Mouse (Mus musculus): ENCODE measurements at regions not wholly inside any gene's neighbourhood (a gene's known extent, or its start where the extent isn't known, plus 50 kb on each side); places are given as distances from the start of the nearest gene placed in this dataset.
A peak's percentile ranks its signal among the peaks of the same experiment; 100 is the strongest.

DNA sequence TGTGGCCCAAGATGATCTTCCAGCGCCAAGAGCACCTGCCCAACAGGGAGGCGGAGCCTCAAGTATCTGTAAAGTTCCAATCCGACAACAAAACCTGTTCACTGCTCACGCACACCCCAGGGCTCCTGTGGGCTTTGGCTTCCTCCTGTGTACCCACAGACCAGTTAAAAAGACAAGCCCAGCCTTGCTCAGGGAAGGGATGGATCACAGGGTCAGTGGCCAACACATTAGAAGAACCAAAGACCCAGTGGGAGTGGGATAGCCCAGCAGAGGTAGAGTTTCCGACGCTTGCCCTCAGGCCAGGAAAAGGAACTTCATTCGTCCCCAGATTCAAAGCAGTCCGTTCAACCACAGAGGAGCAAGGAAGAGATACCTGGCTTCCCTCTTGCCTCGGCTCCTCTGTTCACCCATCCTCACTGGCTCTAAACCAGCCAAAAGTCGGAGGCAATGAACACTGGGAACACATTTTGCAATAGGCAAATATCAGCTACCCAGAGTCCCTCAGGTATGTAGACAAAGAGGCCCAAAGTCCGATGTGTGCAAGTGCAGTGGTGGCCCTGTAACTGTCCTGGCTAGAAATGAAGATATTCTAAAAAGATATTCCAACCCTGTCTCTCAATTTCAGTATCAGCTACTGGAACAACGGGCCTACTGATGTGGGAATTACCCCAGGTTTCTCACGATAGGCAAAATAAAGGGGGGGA is 152.5 kb upstream of the Rreb1 start:
- peak; percentile 26; the same call in 1 of the 2 replicates for TF ChIP-seq GATA4 (IDR thresholded peaks at IDR 0.05; ENCODE audit: insufficient replicate concordance, low read length)

DNA sequence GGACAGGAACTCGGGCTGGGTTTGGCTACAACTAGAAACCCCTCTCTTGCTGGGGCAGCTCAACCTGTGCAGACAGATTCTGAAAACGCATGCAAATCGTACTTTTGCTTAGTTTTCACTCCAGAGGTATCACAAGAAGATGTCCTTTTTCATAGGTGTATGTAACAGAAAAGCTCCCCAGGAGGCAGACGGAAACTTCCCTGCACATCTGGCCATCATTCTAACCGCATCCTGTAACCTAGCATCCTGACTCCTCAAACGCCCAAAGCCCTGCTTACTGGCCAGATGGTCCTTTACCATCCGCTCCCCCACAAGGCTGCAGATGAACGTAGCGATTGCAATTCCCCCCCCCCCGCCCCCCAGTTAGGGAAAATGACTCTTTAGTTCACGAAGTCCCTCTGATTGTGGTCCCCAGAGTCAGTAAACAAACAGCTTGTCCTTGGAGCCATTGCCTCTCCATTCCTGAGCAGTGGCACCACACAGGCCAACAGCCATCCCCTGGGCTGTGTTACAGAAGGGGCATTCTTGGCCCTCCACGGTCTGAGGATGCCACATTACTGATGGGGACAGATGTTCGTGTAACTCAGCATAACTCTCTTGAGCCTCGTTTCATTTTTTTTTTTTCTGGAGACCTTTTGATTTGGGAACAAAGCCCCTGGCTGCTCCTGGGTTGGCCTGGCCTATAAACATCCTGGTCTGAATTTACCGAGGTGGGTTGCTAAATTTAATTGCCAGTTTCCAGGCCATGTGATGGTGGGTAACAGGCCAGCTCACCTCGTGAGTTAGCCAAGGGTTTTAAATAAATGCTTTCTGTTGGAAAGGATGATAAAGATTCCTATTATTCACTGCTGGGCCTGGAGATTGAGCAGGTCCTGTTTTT is 149.6 kb upstream of the Rreb1 start:
- TF ChIP-seq GATA4 (IDR thresholded peaks at IDR 0.05; ENCODE audit: insufficient replicate concordance, low read length) = no peak

DNA sequence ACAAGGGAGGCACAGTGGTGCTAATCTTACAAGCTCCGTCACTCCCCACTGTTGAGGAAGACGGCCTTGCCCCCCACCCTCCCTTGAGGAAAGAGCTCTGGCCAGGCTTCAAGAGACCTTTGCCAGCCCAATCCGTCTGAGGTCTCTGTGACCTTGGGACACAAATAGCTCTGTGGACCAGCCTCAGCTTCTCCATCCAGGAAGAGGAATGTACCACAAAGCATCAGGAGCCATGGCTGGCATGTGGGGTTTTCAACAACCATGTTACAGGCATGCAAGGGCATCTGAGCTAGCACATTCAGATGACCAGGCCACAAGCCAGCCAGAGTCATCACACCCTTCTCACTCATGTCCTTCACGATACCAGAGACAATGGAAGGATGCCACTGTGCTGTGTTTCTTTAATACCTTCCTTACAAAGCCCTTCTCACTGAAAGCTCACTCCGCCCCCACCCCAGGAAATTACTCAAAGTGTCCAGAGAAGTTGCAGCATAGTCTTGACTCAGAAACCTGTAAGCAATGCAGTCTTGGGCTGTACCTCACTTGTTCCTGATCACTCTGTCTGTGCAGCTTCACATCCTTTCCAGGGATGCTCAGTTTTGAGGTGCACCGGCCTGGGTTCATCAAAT is 148.8 kb upstream of the Rreb1 start:
- no peak for TF ChIP-seq GATA4 (IDR thresholded peaks at IDR 0.05; ENCODE audit: insufficient replicate concordance, low read length)

DNA sequence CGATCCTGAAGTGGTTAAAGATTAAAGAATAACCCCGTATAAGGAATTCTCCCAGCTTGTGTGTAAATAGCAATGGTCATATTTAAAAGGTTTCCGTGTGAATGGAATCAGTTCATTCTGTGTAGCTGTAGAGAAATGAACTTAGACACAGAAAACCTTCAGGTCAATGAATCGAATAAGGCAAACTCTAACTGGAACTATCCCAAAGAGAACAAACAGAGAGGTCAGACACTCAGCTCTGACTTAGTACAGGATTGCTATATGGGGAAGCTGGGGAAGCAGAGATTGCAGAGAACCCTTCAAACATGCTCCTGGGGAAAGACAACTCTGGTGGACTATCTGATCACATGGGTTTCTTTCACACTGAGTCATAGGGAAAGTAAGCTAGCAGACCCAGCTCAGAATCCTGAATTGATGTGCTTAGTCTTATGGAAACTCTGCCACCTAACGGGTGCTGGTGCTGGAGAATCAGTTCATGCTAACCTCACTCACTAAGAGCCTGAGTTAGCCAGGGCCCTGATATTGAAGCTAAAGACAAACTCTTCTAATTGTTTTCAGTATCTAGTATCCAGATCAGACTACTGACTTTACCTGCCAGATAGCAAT is 145.3 kb upstream of the Rreb1 start:
- no peak for TF ChIP-seq GATA4 (IDR thresholded peaks at IDR 0.05; ENCODE audit: insufficient replicate concordance, low read length)

DNA sequence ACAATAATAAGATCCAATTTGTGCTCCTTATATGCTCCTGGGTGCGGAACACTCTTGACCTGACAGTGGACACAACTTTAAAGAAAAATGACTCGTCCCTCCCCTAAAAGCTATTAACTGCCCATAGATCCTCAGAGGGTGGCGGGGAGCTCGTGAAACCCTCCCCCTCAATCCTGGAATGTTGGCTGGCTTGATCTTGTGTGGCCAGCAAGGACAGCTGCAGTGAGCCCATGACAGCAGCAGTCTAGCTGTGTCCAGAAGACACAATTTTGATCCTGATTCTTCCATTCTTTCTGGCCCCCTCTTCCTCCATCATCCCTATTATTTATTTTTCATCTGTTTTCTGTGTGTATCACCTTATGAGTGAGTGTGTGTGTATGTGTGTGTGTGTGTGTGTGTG is 141.8 kb upstream of the Rreb1 start:
- no peak for TF ChIP-seq GATA4 (IDR thresholded peaks at IDR 0.05; ENCODE audit: insufficient replicate concordance, low read length)

DNA sequence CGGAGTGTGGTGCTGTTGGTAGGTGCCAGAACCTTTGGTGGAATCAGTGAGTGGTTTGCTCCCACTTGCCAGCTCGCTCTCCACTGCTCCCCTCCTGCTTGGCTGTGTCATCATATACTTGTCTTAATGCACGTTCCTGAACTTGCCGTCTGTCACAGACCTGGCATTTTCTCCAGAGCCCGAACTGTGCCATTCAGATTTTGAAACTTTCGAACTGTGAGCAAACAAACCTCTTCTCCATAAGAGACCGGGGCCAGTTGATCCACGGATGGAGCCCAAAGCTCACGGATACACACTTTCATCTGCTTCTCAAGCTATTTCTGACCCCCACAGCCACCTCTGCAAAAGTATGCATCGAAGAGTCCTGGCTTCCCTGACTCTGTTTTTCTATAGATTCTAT is 141.0 kb upstream of the Rreb1 start:
- no peak for TF ChIP-seq GATA4 (IDR thresholded peaks at IDR 0.05; ENCODE audit: insufficient replicate concordance, low read length)

DNA sequence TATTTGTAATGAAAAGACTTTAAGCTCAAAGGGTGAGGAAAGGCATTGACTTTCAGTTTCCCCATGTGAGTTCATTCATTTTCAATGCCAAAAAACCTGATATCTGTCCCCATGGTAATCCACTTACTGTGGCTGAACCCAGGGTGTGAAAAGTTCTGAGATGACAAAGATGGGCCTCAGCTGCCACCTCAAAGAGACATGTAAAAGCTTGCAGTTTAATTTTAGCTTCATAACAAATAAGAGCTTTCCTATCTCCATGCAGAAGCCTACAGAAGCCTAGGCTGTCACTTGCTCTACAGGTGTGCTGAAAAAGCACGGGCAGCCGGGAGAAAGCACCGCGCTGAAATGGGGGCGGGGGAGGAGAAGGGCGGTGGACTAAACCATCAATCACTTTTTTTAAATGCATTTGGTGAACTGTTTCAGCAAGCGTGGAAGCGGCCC is 140.1 kb upstream of the Rreb1 start:
- TF ChIP-seq GATA4 (IDR thresholded peaks at IDR 0.05; ENCODE audit: insufficient replicate concordance, low read length) = no peak

DNA sequence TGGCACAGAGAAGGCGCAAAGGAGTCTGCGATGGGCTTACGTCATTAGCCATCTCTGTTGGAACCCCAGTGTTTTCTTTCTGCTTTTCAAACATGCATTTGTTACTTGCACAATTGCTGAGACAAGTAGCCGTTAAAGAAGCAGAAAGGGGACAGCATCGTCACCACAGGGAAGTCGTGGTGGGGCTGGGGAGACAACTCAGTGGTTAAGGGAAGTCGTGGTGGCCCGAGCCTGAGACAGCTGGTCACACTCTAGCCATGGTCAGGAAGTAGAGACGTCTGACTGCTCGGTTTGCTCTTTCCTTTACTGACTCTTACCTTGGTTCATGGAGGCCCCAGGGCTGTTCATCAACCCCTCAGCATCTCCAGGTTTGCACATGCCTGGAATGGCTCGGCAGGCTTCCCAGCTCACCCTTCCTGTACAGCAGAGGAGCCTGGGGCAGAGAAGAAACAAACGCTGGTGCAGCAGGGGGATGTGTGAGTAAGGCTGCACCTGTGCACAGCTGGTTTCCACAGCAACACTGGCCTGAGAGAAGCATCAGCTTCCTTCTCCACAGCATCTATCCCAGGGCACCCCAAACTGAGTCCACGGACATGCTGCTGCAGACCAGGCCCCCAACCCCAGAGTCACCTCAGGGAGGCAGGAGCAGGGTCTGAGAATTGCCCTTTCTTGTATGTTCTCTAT is 135.6 kb upstream of the Rreb1 start:
- no peak for TF ChIP-seq GATA4 (IDR thresholded peaks at IDR 0.05; ENCODE audit: insufficient replicate concordance, low read length)

DNA sequence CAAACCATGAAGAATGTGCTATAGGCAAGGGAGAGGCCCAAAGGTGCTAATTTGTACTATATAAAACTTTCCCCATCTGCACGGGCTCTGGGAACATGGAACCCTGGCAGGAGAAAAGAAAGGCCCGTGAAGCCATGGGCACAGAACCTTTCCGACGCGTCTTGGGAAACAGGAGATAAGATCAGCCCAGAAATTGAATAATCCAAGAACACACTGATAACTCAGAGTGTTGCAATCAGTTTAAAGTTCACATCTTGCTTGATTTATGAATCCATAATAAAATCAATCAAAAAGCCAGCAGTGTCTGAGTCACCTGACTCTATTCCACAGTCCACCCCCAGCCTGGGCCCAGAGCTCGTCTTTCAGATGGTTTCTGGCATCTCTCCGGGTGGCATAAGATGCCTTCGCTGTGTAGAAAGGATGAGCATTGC is 133.4 kb upstream of the Rreb1 start:
- peak; percentile 83 for TF ChIP-seq GATA4 (IDR thresholded peaks at IDR 0.05; ENCODE audit: insufficient replicate concordance, low read length)

DNA sequence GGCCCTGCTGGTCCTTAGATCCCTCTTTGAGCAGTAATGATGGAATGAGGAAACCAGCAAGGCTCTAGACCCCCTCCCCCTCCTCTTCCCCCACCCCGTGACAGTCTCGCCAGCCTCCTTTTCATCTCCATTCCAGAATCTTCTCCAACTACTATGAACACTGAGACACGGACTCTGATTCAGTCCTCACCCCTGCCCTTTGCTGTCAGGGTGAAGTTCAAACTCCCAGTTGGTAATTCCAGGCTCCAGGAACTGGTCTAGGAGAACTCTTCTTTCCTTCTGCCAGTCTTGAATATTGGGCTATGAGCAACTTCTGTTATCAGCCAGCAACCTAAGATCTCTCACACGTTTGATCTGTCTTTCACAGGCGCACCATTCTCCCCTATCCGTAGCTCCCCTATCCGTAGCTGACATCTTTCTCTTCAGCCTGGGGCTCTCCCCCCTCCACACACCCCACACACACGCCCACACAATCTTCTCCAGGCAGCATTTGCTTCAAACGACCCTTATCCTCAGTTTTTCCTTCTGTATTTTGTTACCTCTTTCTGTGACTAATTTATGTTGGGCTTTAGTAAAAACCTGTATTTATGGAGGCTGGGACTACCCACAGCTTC is 128.6 kb upstream of the Rreb1 start:
- TF ChIP-seq GATA4 (IDR thresholded peaks at IDR 0.05; ENCODE audit: insufficient replicate concordance, low read length) = no peak

DNA sequence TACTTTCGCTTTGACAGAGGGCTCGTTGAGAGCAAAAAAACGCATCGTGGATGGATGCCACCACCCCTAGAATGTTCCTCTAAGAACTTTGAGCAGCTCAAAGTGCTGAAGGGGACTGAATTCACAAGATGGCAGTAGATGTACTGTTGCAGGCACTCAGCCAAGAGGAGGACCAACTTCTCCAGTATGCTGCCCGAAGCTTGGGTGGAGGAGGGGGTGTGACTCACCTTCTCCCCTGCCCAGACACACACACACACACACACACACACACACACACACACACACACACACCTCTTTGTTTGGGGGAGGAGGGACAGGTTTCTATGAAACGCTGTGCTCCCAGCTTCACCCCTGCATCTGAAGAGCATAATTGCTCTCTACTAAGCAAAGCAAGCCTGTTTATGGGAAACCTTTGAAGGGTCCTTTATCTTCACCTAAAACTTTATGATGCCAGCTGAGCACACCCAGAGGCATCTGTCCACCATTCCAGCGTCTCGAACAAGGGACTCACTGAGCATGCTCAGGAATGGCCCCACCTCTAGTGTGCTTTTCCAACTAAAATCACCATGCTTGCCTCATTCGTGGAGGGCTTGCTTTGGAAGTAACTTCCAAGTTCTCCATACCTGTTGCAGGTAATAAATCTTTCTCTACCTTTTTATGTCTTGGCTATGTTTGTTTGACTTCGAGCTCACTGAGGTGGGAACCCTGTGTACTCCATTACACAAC is 126.8 kb upstream of the Rreb1 start:
- no peak for TF ChIP-seq GATA4 (IDR thresholded peaks at IDR 0.05; ENCODE audit: insufficient replicate concordance, low read length)

DNA sequence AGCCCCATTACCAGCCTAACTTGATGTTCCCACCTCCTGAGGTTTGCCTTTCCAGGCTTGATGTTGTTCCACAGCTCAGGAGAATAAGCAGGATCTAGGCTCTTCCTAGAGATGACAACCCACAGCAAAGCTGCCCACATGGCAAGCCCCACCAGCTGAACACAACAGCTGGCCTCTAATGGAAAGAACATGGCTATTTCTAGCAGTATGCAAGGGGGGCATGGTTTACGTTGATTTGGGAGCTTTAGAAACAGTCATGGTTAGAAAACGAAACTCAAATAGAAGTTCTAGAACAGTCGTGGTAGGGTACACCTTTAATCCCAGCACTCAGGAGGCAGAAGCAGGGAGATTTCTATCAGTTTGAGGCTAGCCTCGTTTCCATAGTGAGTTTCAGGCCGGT is 123.5 kb upstream of the Rreb1 start:
- TF ChIP-seq GATA4 (IDR thresholded peaks at IDR 0.05; ENCODE audit: insufficient replicate concordance, low read length) = no peak

DNA sequence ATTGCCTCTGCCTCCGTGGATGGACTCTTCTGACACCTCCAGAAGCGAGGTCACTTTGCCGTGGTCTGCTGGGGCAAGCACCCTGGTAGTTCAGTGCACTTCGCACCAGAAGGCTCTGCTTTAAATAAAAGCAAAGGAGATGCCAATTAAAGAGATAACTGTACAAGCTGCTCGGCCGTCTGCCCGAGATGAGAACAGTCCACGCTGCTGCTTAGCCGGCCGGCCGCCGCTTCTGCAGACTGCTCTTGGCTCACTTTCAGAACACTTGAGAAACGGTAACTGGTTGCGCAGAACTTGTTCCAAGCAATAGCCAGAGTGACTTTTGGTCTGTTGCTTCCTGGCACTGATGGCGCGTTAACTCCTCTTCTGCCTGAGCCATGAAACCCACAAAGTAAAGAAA is 121.0 kb upstream of the Rreb1 start:
- TF ChIP-seq GATA4 (IDR thresholded peaks at IDR 0.05; ENCODE audit: insufficient replicate concordance, low read length) = peak; percentile 54; the same call in 1 of the 2 replicates

DNA sequence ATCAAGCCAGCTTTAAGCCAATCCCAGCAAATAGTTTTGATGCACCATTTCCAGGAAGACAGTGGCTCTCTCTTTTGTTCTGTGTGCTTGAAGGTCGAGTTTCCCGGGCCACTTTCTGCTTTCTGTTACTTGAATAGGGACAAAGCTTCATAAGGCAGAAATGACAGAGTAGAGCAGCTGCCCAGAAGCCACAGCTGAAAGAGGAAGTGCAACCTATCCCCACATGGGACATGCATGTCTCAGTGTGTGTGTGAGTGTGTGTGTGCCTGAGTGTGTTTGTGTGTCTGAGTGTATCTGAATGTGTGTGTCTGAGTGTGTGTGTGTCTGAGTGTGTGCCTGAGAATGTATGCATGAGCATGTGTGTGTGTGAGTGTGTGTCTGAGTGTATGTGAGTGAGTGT is 120.2 kb upstream of the Rreb1 start:
- no peak for TF ChIP-seq GATA4 (IDR thresholded peaks at IDR 0.05; ENCODE audit: insufficient replicate concordance, low read length)
